Mouse (Mus musculus) hindbrain, embryonic 13.5 days (tissue): ENCODE measurements around the gene Gas2l3. TPM values are rescaled to one million over a fixed set of nuclear protein-coding genes. Genes with fewer than 3 reads are reported as not detected.

Experiments used
- ATAC-seq: fragments of 200-750 bp; cut with Nextera tagmentation; 2 replicates; pipeline ENCODE4 v1.8.0; 2017; ENCODE audit warnings: moderate TSS enrichment; ENCODE audit not compliant: low FRiP score
- H3K27ac ChIP-seq: fragments of 300-500 bp; sonication (generic); 2 replicates; pipeline ENCODE4 v1.5.1; 2015; ENCODE audit warnings: inconsistent platforms, mild to moderate bottlenecking, moderate library complexity
- H3K27me3 ChIP-seq: fragments of 300-500 bp; sonication (generic); 2 replicates; pipeline ENCODE4 v1.6.1; 2015; ENCODE audit warnings: mild to moderate bottlenecking, inconsistent platforms
- H3K36me3 ChIP-seq: fragments of 300-500 bp; sonication (generic); 2 replicates; pipeline ENCODE4 v1.6.1; 2015; ENCODE audit warnings: mild to moderate bottlenecking, inconsistent platforms
- H3K4me1 ChIP-seq: fragments of 300-500 bp; sonication (generic); replicated peaks from 2 replicates; pipeline ENCODE4 v1.6.1; 2015; ENCODE audit warnings: inconsistent platforms
- H3K4me2 ChIP-seq: fragments of 300-500 bp; sonication (generic); 2 replicates; pipeline ENCODE4 v1.6.1; 2015; ENCODE audit warnings: inconsistent platforms, mild to moderate bottlenecking, moderate library complexity
- H3K4me3 ChIP-seq: fragments of 300-500 bp; sonication (generic); 2 replicates; pipeline ENCODE4 v1.5.1; 2015; ENCODE audit warnings: mild to moderate bottlenecking, inconsistent platforms
- H3K9ac ChIP-seq: fragments of 300-500 bp; sonication (generic); 2 replicates; pipeline ENCODE4 v1.6.1; 2015; ENCODE audit warnings: mild to moderate bottlenecking, inconsistent platforms
- H3K9me3 ChIP-seq: fragments of 300-500 bp; sonication (generic); 2 replicates; pipeline ENCODE4 v1.6.1; 2016; ENCODE audit warnings: inconsistent platforms
- WGBS: fragments of 180-500 bp; shearing (Covaris S2); methylation state at CpG from one replicate; pipeline ENCODE4 v1.1.7; 2015; 5-methylcytosine and 5-hydroxymethylcytosine counted together
- polyA plus RNA-seq: library from polyadenylated mRNA; unstranded; fragments of >200 nt; fragmentation: Nextera tagmentation; extraction: Ambion mirVana; gene quantifications from 2 replicates; pipeline ENCODE4 v1.2.1, GENCODE M21; 2015

The Gas2l3 gene
- 7.1 and 7.8 TPM in 2 replicates for polyA plus RNA-seq

- Histone ChIP-seq H3K4me2 (peak within 1 kb of the TSS; percentile 93), H3K36me3 (no peaks in the 10 kb centered on the region), H3K9me3 (no peaks in the 10 kb centered on the region), H3K4me1 (peaks cover 15% of the 10 kb centered on the region), H3K27ac (peak within 1 kb of the TSS; percentile 75), H3K4me3 (peak within 1 kb of the TSS; percentile 65), H3K27me3 (peaks cover 57% of the 10 kb centered on the region), H3K9ac (peak within 1 kb of the TSS; percentile 73)
- WGBS: under 1% methylated on average over 39 of the region's 39 CpGs
- peak; percentile 98 for ATAC-seq
These were observed at the start of gene Gas2l3 for GRCm38 (mm10) chr10:89443623-89444151. Gene Gas2l3, minus strand, starts transcription at chr10:89443967.

- H3K4me1 ChIP-seq: peaks cover 4% of the 10 kb centered on the region; the same call in 1 of the 2 replicates
- no peak overlapping the region for H3K4me2 ChIP-seq
- no peak overlapping the region for H3K9ac ChIP-seq
- ATAC-seq: no peak
- 11% methylated on average over 3 of the region's 3 CpGs for WGBS
- H3K4me3 ChIP-seq: no peak overlapping the region
- no peaks in the 10 kb centered on the region for H3K36me3 ChIP-seq
- H3K27me3 ChIP-seq: peaks cover 34% of the 10 kb centered on the region
- no peak overlapping the region for H3K27ac ChIP-seq
- no peaks in the 10 kb centered on the region for H3K9me3 ChIP-seq
These were observed 47.6 kb upstream of the Gas2l3 start for GRCm38 (mm10) chr10:89491321-89491720.

GRCm38 (mm10) chr10:89490250-89490649, 46.5 kb upstream of the Gas2l3 start:
- H3K27ac ChIP-seq: no peak overlapping the region
- no peak overlapping the region for H3K4me2 ChIP-seq
- no peak overlapping the region for H3K4me3 ChIP-seq
- no peak overlapping the region for H3K9ac ChIP-seq
- no peaks in the 10 kb centered on the region for H3K9me3 ChIP-seq
- WGBS: 88% methylated on average over 3 of the region's 3 CpGs
- H3K4me1 ChIP-seq: peaks cover 4% of the 10 kb centered on the region; the same call in 1 of the 2 replicates
- peaks cover 31% of the 10 kb centered on the region for H3K27me3 ChIP-seq
- no peaks in the 10 kb centered on the region for H3K36me3 ChIP-seq
- no peak for ATAC-seq

GRCm38 (mm10) chr10:89489459-89489858, 45.7 kb upstream of the Gas2l3 start:
- Histone ChIP-seq H3K9ac (no peak overlapping the region), H3K36me3 (no peaks in the 10 kb centered on the region), H3K27me3 (peaks cover 23% of the 10 kb centered on the region), H3K9me3 (no peaks in the 10 kb centered on the region), H3K27ac (no peak overlapping the region), H3K4me3 (no peak overlapping the region), H3K4me2 (no peak overlapping the region), H3K4me1 (peaks cover 4% of the 10 kb centered on the region; the same call in 1 of the 2 replicates)
- whole genome bisulfite sequencing: 86% methylated on average over 4 of the region's 4 CpGs
- no peak for ATAC-seq

GRCm38 (mm10) chr10:89486995-89487742, 43.4 kb upstream of the Gas2l3 start:
- WGBS: 25% methylated on average over 4 of the region's 4 CpGs
- no peak overlapping the region for H3K4me3 ChIP-seq
- H3K27ac ChIP-seq: no peak overlapping the region
- ATAC-seq: 0 out of 2 replicates have a peak, but pooled peaks have one; percentile 39
- peaks cover 8% of the 10 kb centered on the region for H3K4me1 ChIP-seq
- H3K9me3 ChIP-seq: no peaks in the 10 kb centered on the region
- no peak overlapping the region for H3K4me2 ChIP-seq
- H3K27me3 ChIP-seq: peaks cover 14% of the 10 kb centered on the region
- H3K36me3 ChIP-seq: no peaks in the 10 kb centered on the region
- H3K9ac ChIP-seq: no peak overlapping the region

- H3K36me3 ChIP-seq: no peaks in the 10 kb centered on the region
- ATAC-seq: no peak
- no peak overlapping the region for H3K4me2 ChIP-seq
- peaks cover 14% of the 10 kb centered on the region for H3K4me1 ChIP-seq
- H3K27me3 ChIP-seq: peaks cover 14% of the 10 kb centered on the region
- H3K9me3 ChIP-seq: no peaks in the 10 kb centered on the region
- H3K9ac ChIP-seq: no peak overlapping the region
- no peak overlapping the region for H3K27ac ChIP-seq
- no peak overlapping the region for H3K4me3 ChIP-seq
These were observed 41.1 kb upstream of the Gas2l3 start for GRCm38 (mm10) chr10:89484907-89485306.

- Histone ChIP-seq H3K27ac (no peak overlapping the region), H3K4me3 (no peak overlapping the region), H3K4me1 (peaks cover 14% of the 10 kb centered on the region), H3K4me2 (no peak overlapping the region), H3K36me3 (no peaks in the 10 kb centered on the region), H3K9me3 (no peaks in the 10 kb centered on the region), H3K9ac (no peak overlapping the region), H3K27me3 (peaks cover 8% of the 10 kb centered on the region; the same call in 1 of the 2 replicates)
- ATAC-seq: no peak
- 84% methylated on average over 18 of the region's 18 CpGs for WGBS
These were observed 40.2 kb upstream of the Gas2l3 start for GRCm38 (mm10) chr10:89483812-89484602.

- Histone ChIP-seq H3K9me3 (no peaks in the 10 kb centered on the region), H3K9ac (no peak overlapping the region), H3K36me3 (no peaks in the 10 kb centered on the region), H3K4me2 (no peak overlapping the region), H3K4me1 (peaks cover 10% of the 10 kb centered on the region), H3K4me3 (no peak overlapping the region), H3K27me3 (peaks cover 8% of the 10 kb centered on the region; the same call in 1 of the 2 replicates), H3K27ac (no peak overlapping the region)
- 84% methylated on average over 14 of the region's 14 CpGs for WGBS
- ATAC-seq: no peak
These were observed 39.3 kb upstream of the Gas2l3 start for GRCm38 (mm10) chr10:89483113-89483512.

GRCm38 (mm10) chr10:89482142-89482681, 38.4 kb upstream of the Gas2l3 start:
- Histone ChIP-seq H3K27me3 (peaks cover 8% of the 10 kb centered on the region; the same call in 1 of the 2 replicates), H3K4me2 (peak overlapping the region; percentile 22; the same call in 1 of the 2 replicates), H3K9ac (no peak overlapping the region), H3K4me3 (no peak overlapping the region), H3K27ac (no peak overlapping the region), H3K4me1 (peaks cover 10% of the 10 kb centered on the region), H3K9me3 (no peaks in the 10 kb centered on the region), H3K36me3 (no peaks in the 10 kb centered on the region)
- ATAC-seq: peak; percentile 43; the same call in 1 of the 2 replicates
- WGBS: 20% methylated on average over 10 of the region's 10 CpGs

GRCm38 (mm10) chr10:89481638-89482037, 37.9 kb upstream of the Gas2l3 start:
- Histone ChIP-seq H3K4me3 (no peak overlapping the region), H3K4me1 (peaks cover 10% of the 10 kb centered on the region), H3K4me2 (peak overlapping the region; percentile 22; the same call in 1 of the 2 replicates), H3K27ac (no peak overlapping the region), H3K36me3 (no peaks in the 10 kb centered on the region), H3K9ac (no peak overlapping the region), H3K9me3 (no peaks in the 10 kb centered on the region), H3K27me3 (peaks cover 8% of the 10 kb centered on the region; the same call in 1 of the 2 replicates)
- no peak for ATAC-seq
- 15% methylated on average over 7 of the region's 7 CpGs for WGBS

GRCm38 (mm10) chr10:89478766-89479165, 35.0 kb upstream of the Gas2l3 start:
- H3K36me3 ChIP-seq: no peaks in the 10 kb centered on the region
- no peak overlapping the region for H3K4me3 ChIP-seq
- no peak overlapping the region for H3K4me2 ChIP-seq
- H3K27me3 ChIP-seq: peaks cover 6% of the 10 kb centered on the region; the same call in 1 of the 2 replicates
- no peak overlapping the region for H3K9ac ChIP-seq
- 90% methylated on average over 8 of the region's 8 CpGs for WGBS
- no peak for ATAC-seq
- peaks cover 10% of the 10 kb centered on the region for H3K4me1 ChIP-seq
- H3K27ac ChIP-seq: no peak overlapping the region
- no peaks in the 10 kb centered on the region for H3K9me3 ChIP-seq
